Mouse (Mus musculus) forebrain, embryonic 12.5 days (tissue): ENCODE measurements at regions not wholly inside any gene's neighbourhood (a gene's known extent, or its start where the extent isn't known, plus 50 kb on each side); places are given as distances from the start of the nearest gene placed in this dataset.

Experiments used
- ATAC-seq: fragments of 200-750 bp; cut with Nextera tagmentation; 2 replicates; pipeline ENCODE4 v1.8.0; 2017; ENCODE audit warnings: moderate TSS enrichment; ENCODE audit not compliant: low FRiP score
- H3K27ac ChIP-seq: fragments of 300-500 bp; sonication (generic); 2 replicates; pipeline ENCODE4 v1.5.1; 2016; ENCODE audit warnings: mild to moderate bottlenecking
- H3K27me3 ChIP-seq: fragments of 300-500 bp; sonication (generic); 2 replicates; pipeline ENCODE4 v1.6.1; 2016; ENCODE audit warnings: mild to moderate bottlenecking
- H3K36me3 ChIP-seq: fragments of 300-500 bp; sonication (generic); replicated peaks from 2 replicates; pipeline ENCODE4 v1.6.1; 2016; ENCODE audit warnings: mild to moderate bottlenecking
- H3K4me1 ChIP-seq: fragments of 300-500 bp; sonication (generic); 2 replicates; pipeline ENCODE4 v1.6.1; 2016
- H3K4me2 ChIP-seq: fragments of 300-500 bp; sonication (generic); 2 replicates; pipeline ENCODE4 v1.6.1; 2016; ENCODE audit warnings: mild to moderate bottlenecking, moderate library complexity
- H3K4me3 ChIP-seq: fragments of 300-500 bp; sonication (generic); replicated peaks from 2 replicates; pipeline ENCODE4 v1.5.1; 2016; ENCODE audit warnings: mild to moderate bottlenecking
- H3K9ac ChIP-seq: fragments of 300-500 bp; sonication (generic); 2 replicates; pipeline ENCODE4 v1.6.1; 2016; ENCODE audit warnings: mild to moderate bottlenecking
- H3K9me3 ChIP-seq: fragments of 300-500 bp; sonication (generic); 2 replicates; pipeline ENCODE4 v1.6.1; 2016
- WGBS: fragments of 180-500 bp; shearing (Covaris S2); methylation state at CpG from one replicate; pipeline ENCODE4 v1.1.7; 2016; 5-methylcytosine and 5-hydroxymethylcytosine counted together

DNA sequence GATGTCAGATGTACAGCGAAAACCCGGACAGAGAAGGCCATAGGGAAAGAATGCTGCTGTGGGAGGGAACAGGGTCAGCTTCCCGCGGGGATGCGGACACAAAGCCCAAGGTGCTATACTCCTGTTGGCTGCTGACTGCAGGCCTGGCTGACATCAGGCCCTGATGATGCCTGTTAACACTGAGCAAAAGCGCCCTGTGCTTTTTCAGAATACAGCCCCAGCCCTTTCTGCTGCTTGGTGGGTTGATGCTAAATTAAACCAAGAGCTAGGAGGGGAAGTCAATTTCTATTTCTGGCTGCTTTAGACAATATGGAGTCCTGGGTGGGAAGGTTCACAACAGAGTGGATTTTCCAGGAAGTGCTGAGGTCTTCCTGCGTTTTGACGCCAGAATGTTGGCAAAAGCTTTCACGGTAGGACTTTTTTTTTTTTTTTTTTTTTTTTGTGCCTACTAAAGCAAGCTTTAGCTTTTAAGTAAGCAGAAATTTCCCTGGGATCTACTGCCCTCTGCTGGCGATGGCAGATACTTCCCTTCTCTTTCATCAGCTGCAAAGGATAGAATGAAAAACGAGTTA lies 302.2 kb upstream of the Arglu1 start:
- ATAC-seq: peak; percentile 21
- H3K9me3 ChIP-seq: no peaks in the 10 kb centered on the region
- peak overlapping the region; percentile 68; the same call in 1 of the 2 replicates for H3K27ac ChIP-seq
- H3K4me3 ChIP-seq: 0 out of 2 replicates have a peak overlapping the region, but pooled peaks have one; percentile 8
- H3K4me1 ChIP-seq: peaks cover 33% of the 10 kb centered on the region
- no peaks in the 10 kb centered on the region for H3K36me3 ChIP-seq
- 6% methylated on average over 11 of the region's 11 CpGs for WGBS
- peak overlapping the region; percentile 39 for H3K4me2 ChIP-seq
- H3K27me3 ChIP-seq: 0 out of 2 replicates have a peak, but pooled peaks cover 6% of the 10 kb centered on the region
- no peak overlapping the region for H3K9ac ChIP-seq

DNA sequence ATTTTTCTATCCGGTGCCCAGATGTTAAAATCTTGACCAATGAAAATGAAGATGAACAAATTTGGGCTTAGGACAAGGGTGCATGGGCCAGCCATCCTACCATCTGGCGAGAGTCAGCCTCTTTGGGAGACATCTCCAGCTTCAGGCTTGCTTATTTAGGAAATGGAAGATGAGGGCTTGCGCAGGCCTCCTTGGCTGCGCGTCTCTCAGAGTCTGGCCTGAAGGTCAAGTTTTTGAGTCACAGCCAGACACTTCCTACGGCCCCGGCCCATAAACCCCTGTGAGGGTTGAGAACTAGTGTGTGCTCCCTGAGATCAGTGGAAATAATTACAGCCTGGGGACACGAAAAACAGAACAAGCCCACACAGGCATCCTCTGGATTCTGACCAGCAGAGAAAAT lies 300.7 kb upstream of the Arglu1 start:
- H3K9ac ChIP-seq: no peak overlapping the region
- no peak overlapping the region for H3K27ac ChIP-seq
- no peaks in the 10 kb centered on the region for H3K9me3 ChIP-seq
- no peak for ATAC-seq
- H3K4me1 ChIP-seq: peaks cover 33% of the 10 kb centered on the region
- 0 out of 2 replicates have a peak, but pooled peaks cover 6% of the 10 kb centered on the region for H3K27me3 ChIP-seq
- no peak overlapping the region for H3K4me3 ChIP-seq
- WGBS: 81% methylated on average over 8 of the region's 8 CpGs
- no peaks in the 10 kb centered on the region for H3K36me3 ChIP-seq
- no peak overlapping the region for H3K4me2 ChIP-seq

DNA sequence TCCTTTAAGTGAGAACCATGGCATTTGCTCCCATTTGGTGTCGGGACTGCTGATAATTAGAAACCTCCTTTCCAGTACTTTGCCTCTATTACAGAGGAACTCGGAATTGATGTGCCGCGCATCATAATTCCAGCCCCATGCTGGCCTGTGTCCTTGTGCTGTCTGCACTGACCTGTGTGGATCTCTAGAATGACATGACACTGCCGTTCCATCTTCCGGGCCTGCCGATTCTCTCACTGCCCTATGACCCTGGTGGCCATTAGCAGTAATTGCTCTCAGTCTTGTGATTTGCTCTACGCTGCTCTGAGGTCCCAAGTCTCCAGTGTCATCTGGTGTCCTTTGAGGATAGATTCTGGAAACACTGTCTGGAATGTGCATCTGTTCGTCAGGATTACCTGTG lies 295.7 kb upstream of the Arglu1 start:
- 84% methylated on average over 9 of the region's 9 CpGs for WGBS
- Histone ChIP-seq H3K4me3 (no peak overlapping the region), H3K9ac (no peak overlapping the region), H3K4me1 (peaks cover 12% of the 10 kb centered on the region), H3K9me3 (no peaks in the 10 kb centered on the region), H3K36me3 (no peaks in the 10 kb centered on the region), H3K27me3 (0 out of 2 replicates have a peak, but pooled peaks cover 11% of the 10 kb centered on the region), H3K27ac (no peak overlapping the region), H3K4me2 (no peak overlapping the region)
- ATAC-seq: no peak

DNA sequence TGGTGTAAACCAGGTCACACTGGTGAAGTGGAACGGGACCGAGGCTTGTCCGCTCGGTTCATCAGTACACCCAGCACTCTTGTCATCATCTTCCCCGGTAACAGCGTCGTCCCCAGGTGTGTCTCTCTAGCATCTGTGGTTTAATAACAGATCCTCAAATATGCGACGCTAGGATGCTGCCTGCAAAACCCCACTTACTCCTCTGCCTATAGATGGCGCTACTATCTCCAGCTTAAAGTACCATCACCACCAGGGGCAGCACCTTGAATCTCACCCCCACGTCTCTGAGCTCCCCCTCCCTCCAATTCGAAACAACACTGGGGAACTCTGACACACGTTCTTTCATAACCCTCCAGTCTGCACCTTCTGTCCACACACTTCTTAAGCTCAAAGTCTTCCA lies 295.1 kb upstream of the Arglu1 start:
- Histone ChIP-seq H3K9ac (no peak overlapping the region), H3K9me3 (no peaks in the 10 kb centered on the region), H3K4me2 (no peak overlapping the region), H3K27me3 (0 out of 2 replicates have a peak, but pooled peaks cover 8% of the 10 kb centered on the region), H3K4me3 (no peak overlapping the region), H3K4me1 (peaks cover 12% of the 10 kb centered on the region), H3K36me3 (no peaks in the 10 kb centered on the region), H3K27ac (no peak overlapping the region)
- 87% methylated on average over 13 of the region's 13 CpGs for WGBS
- no peak for ATAC-seq

DNA sequence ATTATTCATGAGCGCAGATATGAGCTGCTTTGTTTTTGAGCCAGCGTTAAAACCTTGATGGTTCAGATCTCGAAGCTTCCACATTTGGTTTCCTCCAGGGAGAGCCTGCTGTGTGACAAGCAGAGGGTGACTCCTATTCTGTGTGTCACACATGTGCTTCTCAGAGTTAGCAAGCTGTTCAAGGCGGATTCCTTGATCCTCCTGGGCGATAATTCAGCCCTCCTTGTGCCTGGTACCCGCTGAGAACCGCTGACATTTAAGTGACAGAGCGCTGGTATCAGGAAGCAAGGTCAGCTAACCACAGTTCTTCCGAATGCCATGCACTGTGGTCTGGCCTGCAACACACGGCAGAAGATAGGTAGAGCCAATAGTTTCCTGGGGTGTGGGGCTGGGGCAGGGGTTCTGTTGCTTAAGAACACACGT lies 294.5 kb upstream of the Arglu1 start:
- Histone ChIP-seq H3K4me1 (peaks cover 12% of the 10 kb centered on the region), H3K4me2 (peak overlapping the region; percentile 34), H3K9me3 (no peaks in the 10 kb centered on the region), H3K4me3 (no peak overlapping the region), H3K36me3 (no peaks in the 10 kb centered on the region), H3K27ac (no peak overlapping the region), H3K27me3 (0 out of 2 replicates have a peak, but pooled peaks cover 8% of the 10 kb centered on the region), H3K9ac (no peak overlapping the region)
- 35% methylated on average over 11 of the region's 11 CpGs for WGBS
- ATAC-seq: no peak

DNA sequence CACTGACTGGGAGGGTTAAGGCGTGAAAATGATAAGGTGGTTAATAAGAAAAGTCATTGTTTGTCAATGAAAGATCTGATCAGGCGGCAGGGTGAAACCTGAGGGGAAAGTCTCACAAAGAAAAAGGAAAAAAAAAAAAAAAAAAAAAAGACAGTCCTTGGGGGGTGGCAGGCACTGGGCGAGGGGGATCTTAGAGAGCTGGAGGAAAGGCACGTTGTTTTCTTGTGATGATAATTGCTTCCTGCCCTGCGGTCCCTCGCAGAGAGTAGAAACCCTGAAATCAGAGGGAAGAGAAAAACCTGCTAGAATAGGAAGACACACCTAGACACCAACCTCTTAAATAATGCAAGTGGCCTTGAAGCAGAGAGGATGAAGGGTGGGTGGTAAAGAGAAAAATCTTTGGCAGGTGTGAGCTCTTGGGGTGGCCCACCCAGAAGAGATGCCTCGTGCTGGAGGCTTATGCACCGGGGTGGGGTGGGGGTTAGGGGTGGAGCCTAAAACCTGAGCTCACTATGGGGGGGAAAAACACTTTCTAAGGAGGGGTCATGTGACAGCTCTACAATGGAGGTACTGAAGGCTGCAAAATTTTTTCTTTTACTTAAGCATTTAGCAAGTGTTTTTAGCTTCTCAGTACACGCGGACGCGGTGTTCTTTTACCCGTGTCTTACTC lies 294.0 kb upstream of the Arglu1 start:
- Histone ChIP-seq H3K4me1 (peaks cover 12% of the 10 kb centered on the region), H3K4me2 (peak overlapping the region; percentile 34), H3K36me3 (no peaks in the 10 kb centered on the region), H3K9ac (no peak overlapping the region), H3K27me3 (0 out of 2 replicates have a peak, but pooled peaks cover 8% of the 10 kb centered on the region), H3K9me3 (no peaks in the 10 kb centered on the region), H3K4me3 (no peak overlapping the region), H3K27ac (no peak overlapping the region)
- ATAC-seq: 0 out of 2 replicates have a peak, but pooled peaks have one; percentile 44
- 11% methylated on average over 13 of the region's 13 CpGs for WGBS

DNA sequence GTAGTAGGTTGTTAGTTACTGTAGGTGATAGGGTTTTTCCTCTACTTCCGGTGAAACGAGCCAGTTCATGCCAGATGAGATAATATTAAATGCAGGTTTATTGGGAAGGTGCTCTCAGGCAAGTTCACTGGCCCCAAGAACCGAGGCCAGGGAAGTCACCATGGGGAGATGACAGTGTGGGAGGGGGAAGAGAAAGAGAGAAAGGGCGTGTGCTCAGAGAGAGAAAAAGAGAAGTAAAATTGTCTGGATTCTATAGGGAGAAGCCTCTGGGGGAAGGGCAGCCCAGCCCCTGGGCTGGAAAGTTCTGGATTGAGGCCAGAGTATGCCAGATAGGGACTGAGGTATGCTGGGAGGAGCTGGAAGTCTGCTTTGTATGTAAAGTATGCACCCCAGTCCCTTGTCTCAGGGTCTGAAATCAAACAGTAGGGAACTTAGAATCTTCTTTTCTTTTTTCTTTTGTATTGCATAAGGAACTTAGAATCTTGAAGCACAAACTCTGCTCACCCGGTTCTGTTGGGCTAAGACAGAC lies 292.9 kb upstream of the Arglu1 start:
- H3K9ac ChIP-seq: no peak overlapping the region
- ATAC-seq: no peak
- H3K4me3 ChIP-seq: no peak overlapping the region
- 65% methylated on average over 5 of the region's 5 CpGs for WGBS
- no peaks in the 10 kb centered on the region for H3K9me3 ChIP-seq
- no peak overlapping the region for H3K4me2 ChIP-seq
- peaks cover 12% of the 10 kb centered on the region for H3K4me1 ChIP-seq
- 0 out of 2 replicates have a peak, but pooled peaks cover 8% of the 10 kb centered on the region for H3K27me3 ChIP-seq
- no peak overlapping the region for H3K27ac ChIP-seq
- H3K36me3 ChIP-seq: no peaks in the 10 kb centered on the region

DNA sequence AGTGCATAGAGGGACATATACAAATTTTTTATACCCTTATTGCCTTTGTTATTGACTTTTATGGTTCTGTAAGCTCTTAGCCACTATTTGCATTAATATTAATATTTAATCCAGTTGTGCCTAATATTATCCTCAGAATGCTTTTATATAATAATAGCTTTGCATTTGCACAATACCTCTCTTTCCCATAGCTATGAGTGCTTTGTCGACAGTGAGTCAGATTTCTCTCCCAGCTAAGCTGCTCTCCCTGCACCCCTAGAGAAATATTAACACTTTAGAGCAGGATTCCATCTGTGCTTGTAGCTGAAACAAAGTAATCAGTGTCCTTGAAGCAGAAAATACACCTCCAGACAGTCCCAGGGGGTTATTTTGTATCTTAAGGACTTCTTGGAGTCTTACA lies 288.6 kb upstream of the Arglu1 start:
- Histone ChIP-seq H3K4me1 (no peaks in the 10 kb centered on the region), H3K27me3 (0 out of 2 replicates have a peak, but pooled peaks cover 4% of the 10 kb centered on the region), H3K27ac (no peak overlapping the region), H3K4me2 (no peak overlapping the region), H3K4me3 (no peak overlapping the region), H3K9me3 (no peaks in the 10 kb centered on the region), H3K36me3 (no peaks in the 10 kb centered on the region), H3K9ac (no peak overlapping the region)
- WGBS: 55% methylated on average over 1 of the region's 1 CpGs
- ATAC-seq: no peak

DNA sequence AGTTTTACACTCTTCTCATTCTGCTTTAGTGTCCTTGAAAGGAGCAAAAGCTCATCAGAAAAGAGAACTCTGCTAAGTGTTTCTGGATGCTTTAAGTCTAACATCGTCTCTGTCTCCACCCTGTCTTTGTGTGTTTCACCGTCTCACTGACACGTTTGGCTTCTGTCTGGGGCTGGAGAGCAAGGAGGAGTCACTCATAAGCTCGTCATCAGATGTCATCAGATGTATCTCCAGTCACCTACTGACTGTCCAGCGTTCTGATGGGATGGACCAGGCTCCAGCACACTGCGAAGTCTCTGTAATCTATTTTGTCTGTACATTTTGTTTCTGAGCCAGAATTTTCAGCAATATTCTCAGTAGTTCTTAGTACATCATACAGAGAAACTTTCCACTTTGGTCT lies 283.4 kb upstream of the Arglu1 start:
- no peaks in the 10 kb centered on the region for H3K4me1 ChIP-seq
- H3K9me3 ChIP-seq: no peaks in the 10 kb centered on the region
- H3K9ac ChIP-seq: no peak overlapping the region
- no peaks in the 10 kb centered on the region for H3K27me3 ChIP-seq
- no peak overlapping the region for H3K4me3 ChIP-seq
- H3K27ac ChIP-seq: no peak overlapping the region
- H3K36me3 ChIP-seq: no peaks in the 10 kb centered on the region
- ATAC-seq: no peak
- no peak overlapping the region for H3K4me2 ChIP-seq
- WGBS: 79% methylated on average over 6 of the region's 6 CpGs

DNA sequence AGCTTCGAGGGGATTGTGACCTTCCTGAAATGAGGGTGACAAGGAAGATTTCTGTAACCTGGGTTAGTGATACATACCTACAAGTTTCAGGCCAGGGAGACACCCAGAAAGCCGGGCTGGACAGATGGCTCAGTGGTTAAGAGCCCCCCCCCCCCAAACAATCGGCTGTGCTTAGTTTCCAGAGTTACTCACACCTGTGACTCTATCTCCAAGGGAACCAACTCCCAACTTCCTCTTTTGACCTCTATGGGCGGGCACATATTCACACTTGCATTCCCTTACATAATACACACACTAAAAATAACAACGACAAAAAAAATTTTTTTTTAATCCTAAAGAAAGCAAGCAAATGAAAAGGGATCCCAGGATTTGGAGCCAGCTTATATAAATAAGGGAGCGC lies 283.0 kb upstream of the Arglu1 start:
- no peak overlapping the region for H3K4me3 ChIP-seq
- H3K36me3 ChIP-seq: no peaks in the 10 kb centered on the region
- no peak overlapping the region for H3K27ac ChIP-seq
- no peak for ATAC-seq
- 71% methylated on average over 6 of the region's 6 CpGs for WGBS
- H3K27me3 ChIP-seq: no peaks in the 10 kb centered on the region
- no peak overlapping the region for H3K9ac ChIP-seq
- H3K9me3 ChIP-seq: no peaks in the 10 kb centered on the region
- no peaks in the 10 kb centered on the region for H3K4me1 ChIP-seq
- no peak overlapping the region for H3K4me2 ChIP-seq

DNA sequence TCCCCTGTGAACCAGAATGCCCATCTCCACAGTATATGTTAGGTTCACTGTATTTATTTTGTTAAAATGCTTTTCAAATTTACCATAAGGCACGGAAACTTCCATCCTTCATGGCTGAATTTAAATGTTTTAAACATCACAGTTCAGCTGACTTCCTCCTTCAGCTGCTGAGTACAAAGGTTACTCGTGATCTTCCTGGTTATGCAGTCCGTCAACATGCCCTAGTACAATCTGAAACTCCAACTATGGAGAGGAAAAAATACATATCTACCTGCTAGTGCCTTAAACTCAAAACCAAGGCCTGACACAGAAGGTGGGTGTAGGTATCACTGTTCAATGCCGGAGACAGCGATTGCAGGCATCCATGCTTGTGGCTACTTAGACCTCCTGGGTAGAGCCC lies 280.5 kb upstream of the Arglu1 start:
- H3K9me3 ChIP-seq: no peaks in the 10 kb centered on the region
- 92% methylated on average over 5 of the region's 5 CpGs for WGBS

DNA sequence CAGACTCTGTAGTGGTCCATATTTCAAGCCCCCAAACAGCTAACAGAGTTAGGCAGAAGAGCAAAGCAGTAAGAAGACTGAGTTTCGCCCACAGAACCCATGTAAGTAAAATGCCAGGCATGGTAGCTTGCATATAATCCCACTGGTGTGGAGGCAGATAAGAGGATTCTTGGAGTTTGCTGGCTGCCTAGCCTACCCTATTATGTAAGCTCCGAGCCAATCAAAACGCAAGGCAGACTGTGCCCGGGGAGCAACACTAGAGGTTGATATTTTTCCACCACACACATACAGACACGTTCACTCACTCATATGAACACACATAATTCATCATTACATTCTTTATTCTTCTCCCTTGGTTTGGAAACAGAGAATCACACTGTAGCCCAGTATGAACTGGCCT lies 280.0 kb upstream of the Arglu1 start:
- Histone ChIP-seq H3K4me3 (no peak overlapping the region), H3K9me3 (no peaks in the 10 kb centered on the region), H3K4me1 (no peaks in the 10 kb centered on the region; the same call in 1 of the 2 replicates), H3K9ac (no peak overlapping the region), H3K27me3 (no peaks in the 10 kb centered on the region), H3K4me2 (no peak overlapping the region), H3K36me3 (no peaks in the 10 kb centered on the region), H3K27ac (no peak overlapping the region)
- no peak for ATAC-seq
- WGBS: 88% methylated on average over 5 of the region's 5 CpGs

More for the DNA sequence above, 280.5 kb upstream of the Arglu1 start:
- no peak overlapping the region for H3K27ac ChIP-seq
- H3K27me3 ChIP-seq: no peaks in the 10 kb centered on the region
- H3K4me1 ChIP-seq: no peaks in the 10 kb centered on the region; the same call in 1 of the 2 replicates
- ATAC-seq: no peak
- no peak overlapping the region for H3K9ac ChIP-seq
- no peaks in the 10 kb centered on the region for H3K36me3 ChIP-seq
- H3K4me3 ChIP-seq: no peak overlapping the region
- no peak overlapping the region for H3K4me2 ChIP-seq
